Mouse (Mus musculus): Measurements from ENCODE around the gene Azin2. TPM values are rescaled to one million over a fixed set of nuclear protein-coding genes. Genes with fewer than 3 reads are reported as not detected.
A peak's percentile ranks its signal among the peaks of the same experiment; 100 is the strongest.

The Azin2 gene
- total and polyA plus RNA-seq, 2 experiments from 2014 or later = 7.1 to 7.7 TPM

- DNase-seq (ENCODE audit: low spot score) (no peak), ATAC-seq (ENCODE audit: insufficient read depth, low read depth) (no peak)
- TF ChIP-seq EP300 (IDR thresholded peaks at IDR 0.05; ENCODE audit: low read depth) (no peak), CTCF (IDR thresholded peaks at IDR 0.05; ENCODE audit: low read depth) (no peak)
- Histone ChIP-seq H3K4me2 (ENCODE audit: low read depth, low read length) (no peak overlapping the region), H3K4me1 (ENCODE audit: control insufficient read depth, insufficient read depth) (no peaks in the 10 kb centered on the region; the same call in 1 of the 2 replicates), H3K9ac (replicated peaks; ENCODE audit: low read depth, low read length) (no peak overlapping the region), H3K27me3 (ENCODE audit: control insufficient read depth, insufficient read depth, low read length) (no peaks in the 10 kb centered on the region), H3K27ac (ENCODE audit: low read depth) (no peak overlapping the region), H3K36me3 (replicated peaks; ENCODE audit: control insufficient read depth, insufficient read depth, low read length) (no peaks in the 10 kb centered on the region), H3K4me3 (ENCODE audit: low read depth, low read length) (no peak overlapping the region), H3K9me3 (replicated peaks; ENCODE audit: control insufficient read depth, low read length) (no peaks in the 10 kb centered on the region)
- 41% methylated on average over 1 of the region's 1 CpGs for whole genome bisulfite sequencing
Observed at GRCm38 (mm10) chr4:128978634-128979033, 16.4 kb upstream of the Azin2 start.

GRCm38 (mm10) chr4:128977217-128977616, 15.0 kb upstream of the Azin2 start:
- H3K36me3 ChIP-seq (replicated peaks; ENCODE audit: control insufficient read depth, insufficient read depth, low read length) = no peaks in the 10 kb centered on the region
- H3K4me1 ChIP-seq (ENCODE audit: control insufficient read depth, insufficient read depth) = no peaks in the 10 kb centered on the region; the same call in 1 of the 2 replicates
- no peaks in the 10 kb centered on the region for H3K27me3 ChIP-seq (ENCODE audit: control insufficient read depth, insufficient read depth, low read length)
- H3K27ac ChIP-seq (ENCODE audit: low read depth) = no peak overlapping the region
- ATAC-seq (ENCODE audit: insufficient read depth, low read depth) = peak; percentile 30; the same call in 1 of the 2 replicates
- no peak overlapping the region for H3K4me2 ChIP-seq (ENCODE audit: low read depth, low read length)
- DNase-seq (ENCODE audit: low spot score) = no peak
- H3K4me3 ChIP-seq (ENCODE audit: low read depth, low read length) = no peak overlapping the region
- H3K9ac ChIP-seq (replicated peaks; ENCODE audit: low read depth, low read length) = no peak overlapping the region
- TF ChIP-seq CTCF (IDR thresholded peaks at IDR 0.05; ENCODE audit: low read depth) = no peak
- no peak for TF ChIP-seq EP300 (IDR thresholded peaks at IDR 0.05; ENCODE audit: low read depth)
- H3K9me3 ChIP-seq (replicated peaks; ENCODE audit: control insufficient read depth, low read length) = no peaks in the 10 kb centered on the region
- 48% methylated on average over 3 of the region's 3 CpGs for WGBS

- WGBS = 82% methylated on average over 4 of the region's 4 CpGs
- Histone ChIP-seq H3K4me2 (ENCODE audit: low read depth, low read length) (no peak overlapping the region), H3K9me3 (replicated peaks; ENCODE audit: control insufficient read depth, low read length) (no peaks in the 10 kb centered on the region), H3K9ac (replicated peaks; ENCODE audit: low read depth, low read length) (no peak overlapping the region), H3K27me3 (ENCODE audit: control insufficient read depth, insufficient read depth, low read length) (no peaks in the 10 kb centered on the region), H3K4me3 (ENCODE audit: low read depth, low read length) (no peak overlapping the region), H3K4me1 (ENCODE audit: control insufficient read depth, insufficient read depth) (no peaks in the 10 kb centered on the region; the same call in 1 of the 2 replicates), H3K36me3 (replicated peaks; ENCODE audit: control insufficient read depth, insufficient read depth, low read length) (no peaks in the 10 kb centered on the region), H3K27ac (ENCODE audit: low read depth) (no peak overlapping the region)
- DNase-seq (ENCODE audit: low spot score) (no peak), ATAC-seq (ENCODE audit: insufficient read depth, low read depth) (no peak)
- TF ChIP-seq CTCF (IDR thresholded peaks at IDR 0.05; ENCODE audit: low read depth) = no peak
- TF ChIP-seq EP300 (IDR thresholded peaks at IDR 0.05; ENCODE audit: low read depth) = no peak
Observed at GRCm38 (mm10) chr4:128976577-128976976, 14.3 kb upstream of the Azin2 start.

GRCm38 (mm10) chr4:128974677-128975076, 12.4 kb upstream of the Azin2 start:
- Histone ChIP-seq H3K36me3 (replicated peaks; ENCODE audit: control insufficient read depth, insufficient read depth, low read length) (no peaks in the 10 kb centered on the region), H3K4me3 (ENCODE audit: low read depth, low read length) (no peak overlapping the region), H3K27ac (ENCODE audit: low read depth) (no peak overlapping the region), H3K4me1 (ENCODE audit: control insufficient read depth, insufficient read depth) (no peaks in the 10 kb centered on the region), H3K27me3 (ENCODE audit: control insufficient read depth, insufficient read depth, low read length) (no peaks in the 10 kb centered on the region), H3K9me3 (replicated peaks; ENCODE audit: control insufficient read depth, low read length) (no peaks in the 10 kb centered on the region), H3K4me2 (ENCODE audit: low read depth, low read length) (no peak overlapping the region), H3K9ac (replicated peaks; ENCODE audit: low read depth, low read length) (no peak overlapping the region)
- no peak for ATAC-seq (ENCODE audit: insufficient read depth, low read depth)
- no peak for DNase-seq (ENCODE audit: low spot score)
- WGBS = 84% methylated on average over 8 of the region's 8 CpGs
- no peak for TF ChIP-seq EP300 (IDR thresholded peaks at IDR 0.05; ENCODE audit: low read depth)
- no peak for TF ChIP-seq CTCF (IDR thresholded peaks at IDR 0.05; ENCODE audit: low read depth)

- Histone ChIP-seq H3K9me3 (replicated peaks; ENCODE audit: control insufficient read depth, low read length) (no peaks in the 10 kb centered on the region), H3K4me2 (ENCODE audit: low read depth, low read length) (no peak overlapping the region), H3K27ac (ENCODE audit: low read depth) (no peak overlapping the region), H3K4me1 (ENCODE audit: control insufficient read depth, insufficient read depth) (0 out of 2 replicates have a peak, but pooled peaks cover 3% of the 10 kb centered on the region), H3K9ac (replicated peaks; ENCODE audit: low read depth, low read length) (no peak overlapping the region), H3K36me3 (replicated peaks; ENCODE audit: control insufficient read depth, insufficient read depth, low read length) (no peaks in the 10 kb centered on the region), H3K27me3 (ENCODE audit: control insufficient read depth, insufficient read depth, low read length) (no peaks in the 10 kb centered on the region), H3K4me3 (ENCODE audit: low read depth, low read length) (no peak overlapping the region)
- 41% methylated on average over 14 of the region's 14 CpGs for WGBS
- ATAC-seq (ENCODE audit: insufficient read depth, low read depth) = peak; percentile 40; the same call in 1 of the 2 replicates
- TF ChIP-seq EP300 (IDR thresholded peaks at IDR 0.05; ENCODE audit: low read depth) (no peak), CTCF (IDR thresholded peaks at IDR 0.05; ENCODE audit: low read depth) (peak; percentile 75)
- peak; percentile 71 for DNase-seq (ENCODE audit: low spot score)
Observed at GRCm38 (mm10) chr4:128971065-128971694, 8.9 kb upstream of the Azin2 start.

- DNase-seq (ENCODE audit: low spot score) (no peak), ATAC-seq (ENCODE audit: insufficient read depth, low read depth) (no peak)
- no peak overlapping the region for H3K4me3 ChIP-seq (ENCODE audit: low read depth, low read length)
- no peaks in the 10 kb centered on the region for H3K36me3 ChIP-seq (replicated peaks; ENCODE audit: control insufficient read depth, insufficient read depth, low read length)
- WGBS = 62% methylated on average over 8 of the region's 8 CpGs
- no peaks in the 10 kb centered on the region for H3K9me3 ChIP-seq (replicated peaks; ENCODE audit: control insufficient read depth, low read length)
- TF ChIP-seq CTCF (IDR thresholded peaks at IDR 0.05; ENCODE audit: low read depth) (no peak), EP300 (IDR thresholded peaks at IDR 0.05; ENCODE audit: low read depth) (no peak)
- no peak overlapping the region for H3K9ac ChIP-seq (replicated peaks; ENCODE audit: low read depth, low read length)
- H3K27ac ChIP-seq (ENCODE audit: low read depth) = no peak overlapping the region
- no peak overlapping the region for H3K4me2 ChIP-seq (ENCODE audit: low read depth, low read length)
- 0 out of 2 replicates have a peak, but pooled peaks cover 3% of the 10 kb centered on the region for H3K4me1 ChIP-seq (ENCODE audit: control insufficient read depth, insufficient read depth)
- no peaks in the 10 kb centered on the region for H3K27me3 ChIP-seq (ENCODE audit: control insufficient read depth, insufficient read depth, low read length)
Observed at GRCm38 (mm10) chr4:128970417-128970807, 8.2 kb upstream of the Azin2 start.
